Mouse (Mus musculus) erythroblast, embryonic 14.5 days (primary cell): ENCODE measurements around the gene Fam222b.
A peak's percentile ranks its signal among the peaks of the same experiment; 100 is the strongest.

ENCODE experiments used
- GATA1 ChIP-seq: IDR thresholded peaks from 2 replicates; pipeline ENCODE4 v1.6.1; 2012; ENCODE audit warnings: low read length, inconsistent platforms, mixed read lengths
- TAL1 ChIP-seq: IDR thresholded peaks from 3 replicates; pipeline ENCODE4 v1.6.1; 2012; ENCODE audit warnings: low read length, inconsistent platforms, mixed read lengths

- TF ChIP-seq TAL1 (no peak), GATA1 (peak; percentile 94)
Measured at GRCm38 (mm10) chr11:78074277-78074652, 20.2 kb upstream of the Fam222b start.
